Mouse (Mus musculus): ENCODE measurements around the gene Slc41a2.

Slc41a2 gene

GRCm38 (mm10) chr10:83186167-83186566 is 151.5 kb downstream of the Slc41a2 start:
- no peak for DNase-seq (ENCODE audit: low read depth, low spot score)

GRCm38 (mm10) chr10:83185121-83185520 is 152.6 kb downstream of the Slc41a2 start:
- DNase-seq (ENCODE audit: low read depth, low spot score), result no peak

- DNase-seq (ENCODE audit: low read depth, low spot score), result peak; percentile 34
Measured at GRCm38 (mm10) chr10:83184480-83185069, 153.1 kb downstream of the Slc41a2 start.

- peak; percentile 34 for DNase-seq (ENCODE audit: low read depth, low spot score)
Measured at GRCm38 (mm10) chr10:83183634-83184479, 153.8 kb downstream of the Slc41a2 start.

GRCm38 (mm10) chr10:83182573-83182960 is 155.1 kb downstream of the Slc41a2 start:
- peak; percentile 48 for DNase-seq (ENCODE audit: low read depth, low spot score)

GRCm38 (mm10) chr10:83181831-83182572 is 155.7 kb downstream of the Slc41a2 start:
- DNase-seq (ENCODE audit: low read depth, low spot score), result no peak

All from CD4-positive helper T cell, adult 2 months (primary cell).